Mouse (Mus musculus) layer of hippocampus, adult 18-20 months (tissue): ENCODE measurements at regions not wholly inside any gene's neighbourhood (a gene's known extent, or its start where the extent isn't known, plus 50 kb on each side); places are given as distances from the start of the nearest gene placed in this dataset.

Source experiments
- DNase-seq, 2 experiments: peaks; one replicate each; pipeline ENCODE4 v3.0.0; 2022; ENCODE audit warnings: low spot score in 2 of 2

- no peak for DNase-seq
Observed at GRCm38 (mm10) chr5:141054991-141055390, 54.6 kb upstream of the Card11 start.

GRCm38 (mm10) chr5:141055596-141056343 is 55.4 kb upstream of the Card11 start:
- no peak for DNase-seq

GRCm38 (mm10) chr5:141058141-141058540 is 57.8 kb upstream of the Card11 start:
- peak in 1 of 2 experiments; percentile 47 for DNase-seq

DNA sequence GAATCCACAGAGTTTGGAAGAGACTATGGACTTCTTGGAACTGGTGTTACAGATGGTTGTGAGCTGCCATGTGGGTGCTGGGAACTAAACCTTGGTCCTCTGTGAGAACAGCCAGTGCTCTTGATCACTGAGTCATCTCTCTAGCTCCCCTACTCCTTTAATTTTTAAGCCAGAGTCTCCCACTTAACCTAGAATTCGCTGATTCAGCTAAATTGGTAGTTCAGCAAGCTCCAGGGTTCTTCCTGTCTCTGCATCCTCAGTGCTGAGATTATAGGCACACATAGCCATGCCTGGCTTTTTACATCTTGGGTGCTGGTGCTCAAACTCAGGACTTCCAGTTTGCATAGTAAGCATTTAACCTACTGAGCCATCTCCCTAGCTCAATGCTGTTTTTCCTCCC is 58.5 kb upstream of the Card11 start:
- no peak for DNase-seq

- no peak for DNase-seq
Observed at GRCm38 (mm10) chr5:141062144-141062543, 61.8 kb upstream of the Card11 start.

DNA sequence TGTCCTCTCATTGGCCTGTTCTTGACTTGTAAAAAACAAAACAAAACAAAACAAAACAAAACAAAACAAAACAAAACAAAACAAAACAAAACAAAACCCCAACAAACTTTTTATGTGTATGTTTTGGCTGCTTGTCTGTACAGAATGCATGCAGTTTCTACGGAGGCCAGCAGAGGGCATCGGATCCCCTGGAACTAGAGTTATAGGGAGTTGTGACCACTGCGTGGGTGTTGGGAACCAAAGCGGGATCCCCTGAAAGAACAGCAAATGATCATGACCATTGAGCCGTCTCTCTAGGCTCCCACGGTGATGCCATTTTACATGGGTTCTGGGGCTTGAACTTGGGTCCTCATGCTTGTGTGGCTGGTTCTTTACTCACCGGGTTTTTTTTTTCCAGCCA is 67.2 kb upstream of the Card11 start:
- DNase-seq, result no peak

DNA sequence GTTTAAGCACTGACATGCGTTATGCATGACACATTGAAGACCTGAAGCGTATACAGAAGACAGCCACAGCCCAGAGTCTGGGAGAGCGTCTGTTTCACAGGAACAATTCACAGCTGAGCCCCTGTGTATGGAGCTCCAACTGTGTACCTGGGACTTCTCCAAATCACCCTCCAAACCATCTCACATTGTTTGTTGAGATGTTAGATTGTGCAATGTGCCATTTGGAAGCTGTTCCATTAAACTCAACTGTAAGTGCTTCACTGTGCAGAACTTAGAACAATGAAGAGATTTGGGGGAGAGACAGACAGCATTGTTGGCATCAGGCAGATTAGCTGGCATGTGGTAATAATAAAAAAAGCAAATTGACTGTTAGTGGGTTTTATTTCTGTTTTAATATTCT is 74.1 kb upstream of the Card11 start:
- DNase-seq, result peak; percentile 37 to 74

- no peak for DNase-seq
Observed at GRCm38 (mm10) chr5:141076158-141076557, 75.8 kb upstream of the Card11 start.

- DNase-seq, result peak in 1 of 2 experiments; percentile 41
Observed at GRCm38 (mm10) chr5:141076942-141077341, 76.6 kb upstream of the Card11 start.

DNA sequence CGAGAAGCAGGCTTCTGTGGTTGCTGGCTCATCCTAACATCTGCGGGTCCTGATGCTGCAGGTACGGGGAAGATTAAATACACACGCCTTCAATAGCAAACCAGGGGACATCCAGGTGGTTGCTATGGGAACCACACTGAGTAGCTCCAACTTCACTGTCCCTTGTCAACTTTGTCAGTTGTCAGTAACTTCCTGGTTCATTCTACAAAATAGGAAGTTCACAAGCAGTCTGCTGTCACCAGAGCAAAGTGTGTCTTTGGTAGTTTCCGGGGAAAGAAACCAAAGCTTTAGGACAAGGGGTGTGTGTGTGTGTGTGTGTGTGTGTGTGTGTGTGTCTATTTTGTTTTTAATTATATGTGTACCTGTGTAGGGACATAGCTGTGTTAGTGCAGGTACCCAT is 80.5 kb upstream of the Card11 start:
- DNase-seq, result no peak

DNA sequence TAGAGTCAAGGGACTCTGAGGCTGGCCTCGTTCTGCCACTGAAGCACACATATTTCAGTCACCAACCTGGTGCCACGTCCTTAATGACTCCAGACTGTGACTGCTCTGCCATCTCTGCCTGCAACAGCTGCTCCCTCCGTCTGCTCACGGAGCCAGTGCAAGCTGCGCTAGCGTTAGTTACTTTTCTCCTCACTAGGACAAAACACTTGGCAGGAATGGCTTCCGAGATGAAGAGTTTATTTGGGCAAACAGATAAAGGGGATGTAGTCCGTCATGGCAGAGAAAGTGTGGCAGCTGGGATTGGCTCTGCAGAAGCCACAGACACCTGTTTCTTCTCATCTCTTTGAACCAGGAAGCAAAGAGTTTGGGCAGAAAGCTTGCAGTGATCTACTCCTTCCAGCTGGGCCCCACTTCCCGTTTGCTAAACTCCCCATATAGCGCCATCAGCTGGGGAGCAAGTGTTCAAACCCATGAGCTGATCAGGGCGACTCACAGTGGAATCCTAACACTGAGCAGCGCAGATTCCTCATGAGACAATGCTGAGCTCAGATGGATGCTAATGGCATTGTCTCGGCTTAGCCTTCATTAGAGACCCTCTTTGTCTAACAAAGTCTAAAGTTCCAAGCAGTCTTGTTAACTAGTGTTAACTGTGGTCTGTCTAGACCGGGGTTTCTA is 83.8 kb upstream of the Card11 start:
- peak; percentile 12 to 39 for DNase-seq

GRCm38 (mm10) chr5:141084746-141085145 is 84.4 kb upstream of the Card11 start:
- DNase-seq, result no peak

DNA sequence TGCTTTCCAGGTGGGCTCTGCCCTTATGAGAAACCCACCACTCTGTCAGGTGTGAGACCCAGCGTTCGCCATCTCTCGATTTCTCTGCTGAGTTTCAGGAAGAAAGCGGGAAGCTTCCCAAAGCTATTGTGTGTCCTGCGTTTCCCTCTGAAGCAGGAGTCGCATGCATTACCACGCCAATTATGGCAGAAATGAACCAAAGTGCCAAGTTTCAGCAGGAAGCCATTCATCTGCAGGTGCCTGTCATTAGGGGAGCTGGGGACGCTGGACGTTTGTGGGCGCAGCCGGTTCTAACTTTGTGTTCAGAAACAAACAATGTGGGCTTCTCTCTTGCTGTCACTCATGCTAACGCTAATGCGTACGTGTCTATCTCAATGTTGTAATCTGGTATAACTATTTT is 91.3 kb upstream of the Card11 start:
- DNase-seq, result no peak

DNA sequence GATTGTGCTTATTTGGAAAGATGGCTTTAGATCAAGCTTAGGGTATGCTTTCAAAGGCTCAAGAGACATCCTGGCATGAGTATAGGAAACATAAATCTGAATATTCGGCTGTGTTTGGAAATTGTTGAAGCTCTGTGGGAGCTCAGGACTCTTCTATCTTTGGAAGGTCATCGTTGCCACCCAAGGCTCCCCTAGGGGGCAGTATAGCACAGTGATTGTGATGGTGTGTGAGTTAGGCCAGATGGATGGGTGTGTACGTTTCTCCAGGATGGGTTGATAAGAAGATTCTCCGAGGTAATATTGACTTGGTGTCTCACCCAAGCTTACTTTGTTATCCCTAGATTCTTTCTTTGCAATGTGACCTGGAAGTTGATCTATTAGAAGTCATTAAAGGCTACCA is 93.3 kb upstream of the Card11 start:
- peak; percentile 34 to 82 for DNase-seq

DNA sequence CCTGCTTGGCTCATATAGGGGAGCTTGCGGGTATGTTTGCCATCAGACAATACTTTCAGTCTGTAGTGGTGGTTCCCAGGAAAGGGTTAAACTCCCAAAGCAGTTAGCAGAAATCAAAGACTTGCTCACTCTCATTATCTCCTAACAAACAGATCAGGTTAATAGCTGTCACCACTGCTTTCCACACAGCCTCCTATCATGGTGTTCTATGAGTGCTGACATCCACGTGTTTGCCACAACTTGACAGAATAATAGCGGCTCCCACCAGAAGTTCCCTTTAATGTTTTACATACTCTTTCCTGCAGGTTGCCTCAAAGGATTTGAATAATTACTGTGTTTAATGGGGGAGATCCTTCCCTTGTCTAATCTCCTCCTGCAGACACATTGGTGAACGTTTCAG is 97.5 kb upstream of the Card11 start:
- no peak for DNase-seq

- no peak for DNase-seq
Observed at GRCm38 (mm10) chr5:141111666-141112065, 111.3 kb upstream of the Card11 start.

GRCm38 (mm10) chr5:141115273-141115904 is 115.0 kb upstream of the Card11 start:
- no peak for DNase-seq

DNA sequence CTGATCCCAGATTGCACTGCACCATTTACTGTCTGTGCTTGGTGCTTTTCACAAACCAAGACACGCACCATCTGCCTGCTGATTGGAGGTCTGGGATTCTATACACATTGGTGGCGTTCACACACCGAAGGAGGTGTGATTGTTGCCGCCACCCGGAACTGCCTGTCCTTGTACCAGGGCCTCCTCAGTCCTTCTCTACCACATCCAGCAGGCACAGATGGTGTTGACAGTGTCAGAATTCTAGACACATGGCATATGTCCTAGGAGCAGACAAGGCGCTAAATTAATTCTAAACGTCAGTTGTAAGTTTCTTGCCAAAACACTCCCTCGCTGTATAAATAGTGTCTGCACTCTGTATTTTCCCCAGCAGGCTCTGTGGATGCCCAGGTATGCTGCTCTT is 115.6 kb upstream of the Card11 start:
- peak; percentile 81 to 94 for DNase-seq

DNA sequence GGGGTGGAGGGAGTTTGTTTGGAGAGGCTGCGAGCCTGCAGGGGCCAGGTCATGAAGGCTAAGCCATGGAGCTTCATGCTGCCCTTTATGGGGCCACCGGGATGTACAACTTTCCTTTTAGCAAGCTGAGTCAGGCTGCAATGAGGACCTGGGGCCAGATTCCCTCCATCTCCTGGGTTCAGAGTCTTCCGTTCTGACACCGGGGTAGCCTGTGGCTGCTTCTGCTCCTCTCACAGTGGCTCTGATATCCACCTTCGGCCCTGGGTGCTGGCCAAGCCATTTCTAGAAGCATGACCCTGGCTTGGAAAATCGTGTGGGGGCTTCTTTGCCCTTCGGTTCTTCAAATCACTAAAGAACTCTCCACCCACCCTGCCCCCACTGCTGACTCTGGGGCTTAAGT is 115.4 kb upstream of the Sdk1 start:
- DNase-seq, result no peak

DNA sequence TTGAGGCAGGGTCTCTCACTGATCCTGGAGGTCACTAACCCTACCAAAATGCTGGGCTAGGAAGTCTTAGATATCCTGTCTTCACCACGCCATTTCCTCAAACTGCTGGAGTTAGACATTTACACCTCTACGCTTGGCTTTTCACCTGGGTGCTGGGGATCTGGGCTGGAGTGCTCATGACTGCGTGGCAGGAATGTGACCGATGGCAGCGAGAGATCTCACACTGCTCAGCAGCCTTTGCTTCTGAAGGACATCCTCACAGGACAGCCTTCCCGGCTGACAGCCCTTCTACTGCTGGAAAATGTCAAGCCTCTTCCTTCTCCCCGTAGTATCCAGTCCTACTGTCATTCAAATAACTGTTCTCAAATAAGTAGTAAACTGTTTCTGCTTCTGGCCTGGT is 114.8 kb upstream of the Sdk1 start:
- no peak for DNase-seq

GRCm38 (mm10) chr5:141131036-141131435 is 110.3 kb upstream of the Sdk1 start:
- no peak for DNase-seq

- no peak for DNase-seq
Observed at GRCm38 (mm10) chr5:141131906-141132305, 109.4 kb upstream of the Sdk1 start.
